Mouse (Mus musculus) liver, embryonic 14.5 days (tissue): ENCODE results near the gene Hes6. TPM values are rescaled to one million over a fixed set of nuclear protein-coding genes. Genes with fewer than 3 reads are reported as not detected.

Experiments
- ATAC-seq: fragments of 200-750 bp; cut with Nextera tagmentation; 2 replicates; pipeline ENCODE4 v1.8.0; 2017; ENCODE audit warnings: moderate number of reproducible peaks, mild to moderate bottlenecking, moderate library complexity; ENCODE audit not compliant: insufficient read depth
- DNase-seq, 3 experiments: peaks; one replicate each; pipeline ENCODE4 v3.0.0-alpha.2; 2012 to 2013; ENCODE audit warnings: low read depth in 3 of 3, low spot score in 3 of 3
- H3K27ac ChIP-seq: fragments of 300-500 bp; sonication (generic); 2 replicates; pipeline ENCODE4 v1.5.1; 2014; ENCODE audit warnings: moderate library complexity, mild to moderate bottlenecking, control low read depth, inconsistent platforms
- H3K27me3 ChIP-seq: fragments of 300-500 bp; sonication (generic); 2 replicates; pipeline ENCODE4 v1.6.1; 2014; ENCODE audit warnings: mild to moderate bottlenecking, low read length, moderate library complexity; ENCODE audit not compliant: control insufficient read depth, insufficient read depth
- H3K36me3 ChIP-seq: fragments of 300-500 bp; sonication (generic); replicated peaks from 2 replicates; pipeline ENCODE4 v1.6.1; 2014; ENCODE audit warnings: low read depth; ENCODE audit not compliant: control insufficient read depth, insufficient read depth
- H3K4me1 ChIP-seq, 2 experiments: fragments of 200-500 bp in 1 of 2; fragments of 300-500 bp in 1 of 2; sonication (generic) in 1 of 2; replicated peaks; 2 replicates each; pipeline ENCODE4 v1.6.1; 2012 to 2014; ENCODE audit warnings: antibody characterized with exemption in 1 of 2, inconsistent platforms in 1 of 2, low read length in 1 of 2; ENCODE audit not compliant: control insufficient read depth in 2 of 2, insufficient read depth in 2 of 2
- H3K4me2 ChIP-seq: fragments of 300-500 bp; sonication (generic); 2 replicates; pipeline ENCODE4 v1.6.1; 2014; ENCODE audit warnings: low read depth, mild to moderate bottlenecking, control low read depth, moderate library complexity
- H3K4me3 ChIP-seq, 2 experiments: fragments of 200-500 bp in 1 of 2; fragments of 300-500 bp in 1 of 2; sonication (generic) in 1 of 2; 2 replicates each; pipeline ENCODE4 v1.5.1; 2012 to 2014; ENCODE audit warnings: low read depth in 2 of 2, low read length in 2 of 2, mild to moderate bottlenecking in 2 of 2, control low read depth in 1 of 2, inconsistent platforms in 1 of 2, moderate library complexity in 1 of 2; ENCODE audit not compliant: insufficient read depth in 1 of 2
- H3K9ac ChIP-seq: fragments of 300-500 bp; sonication (generic); replicated peaks from 2 replicates; pipeline ENCODE4 v1.6.1; 2014; ENCODE audit warnings: mild to moderate bottlenecking, control low read depth, moderate library complexity
- H3K9me3 ChIP-seq: fragments of 300-500 bp; sonication (generic); 2 replicates; pipeline ENCODE4 v1.6.1; 2016; ENCODE audit warnings: low read length, mixed read lengths; ENCODE audit not compliant: control insufficient read depth
- CTCF ChIP-seq: IDR thresholded peaks from 2 replicates; pipeline ENCODE4 v1.5.1; 2016; ENCODE audit warnings: antibody characterized with exemption, low read depth, control low read depth
- EP300 ChIP-seq: IDR thresholded peaks from 2 replicates; pipeline ENCODE4 v1.6.1; 2016; ENCODE audit warnings: antibody characterized with exemption, low read depth
- WGBS: fragments of 180-500 bp; shearing (Covaris S2); extraction: QIAGEN DNeasy Blood & Tissue Kit; methylation state at CpG from one replicate; pipeline ENCODE4 v1.1.7; 2014; ENCODE audit not compliant: insufficient replicate concordance; 5-methylcytosine and 5-hydroxymethylcytosine counted together
- polyA plus RNA-seq, 2 experiments: library from polyadenylated mRNA; depleted of rRNA in 1 of 2; stranded (reverse) in 1 of 2; unstranded in 1 of 2; fragments of >200 nt; fragmentation: Nextera tagmentation in 1 of 2; extraction: Ambion mirVana in 1 of 2; gene quantifications; 2 replicates each; pipeline versions ENCODE4 v1.2.1 to v1.2.3; 2012 to 2014

Hes6 gene
- polyA plus RNA-seq, 2 experiments, result 11.2 to 15.1 TPM

DNA sequence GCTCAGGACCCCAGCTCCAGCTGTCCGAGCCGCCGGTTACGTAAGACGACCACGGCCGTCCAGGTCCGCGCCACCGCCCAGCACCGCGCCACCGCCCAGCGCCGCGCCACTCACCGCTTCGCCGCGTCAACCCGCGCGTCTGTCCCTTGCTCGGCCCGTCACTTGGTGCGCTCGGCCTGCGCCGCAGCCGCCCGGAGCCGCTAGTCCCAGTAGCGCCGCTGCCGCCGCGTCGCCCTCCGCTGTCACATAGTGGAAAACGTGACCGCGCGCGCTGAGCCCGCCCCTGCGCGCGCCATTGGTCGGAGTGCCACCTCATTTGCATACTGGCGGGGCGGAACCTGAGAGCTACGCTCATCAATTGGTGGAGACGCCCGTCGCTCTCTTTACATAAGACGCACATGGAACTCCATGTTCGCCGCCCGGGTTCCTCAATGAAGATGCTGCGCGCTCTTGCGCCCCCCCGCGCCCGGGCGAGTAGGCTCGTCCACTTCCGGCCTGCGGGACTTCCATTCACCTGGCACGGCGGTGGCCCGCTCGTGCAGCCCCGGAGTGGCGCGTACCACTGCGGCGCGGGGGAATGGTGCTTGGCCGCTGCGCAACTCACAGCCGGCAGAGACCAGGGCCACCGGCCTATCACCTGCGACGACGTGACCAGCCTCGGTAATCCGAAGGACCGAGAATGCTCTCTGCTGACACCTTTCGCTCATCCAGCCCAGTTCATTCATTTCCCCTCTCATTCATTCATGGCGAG lies 45.4 kb upstream of the Hes6 start, which contains the start of gene Per2:
Gene Per2 (minus strand): TSS at position 266 of the 751 bp plus-strand sequence.
- TF ChIP-seq CTCF (peak; percentile 59), EP300 (peak; percentile 35; the same call in 1 of the 2 replicates)
- Histone ChIP-seq H3K4me3 (peak within 1 kb of the TSS; percentile 67 to 78), H3K9me3 (no peaks in the 10 kb centered on the region), H3K4me2 (peak within 1 kb of the TSS; percentile 90), H3K36me3 (no peaks in the 10 kb centered on the region), H3K27ac (peak within 1 kb of the TSS; percentile 23), H3K27me3 (no peaks in the 10 kb centered on the region), H3K9ac (peak within 1 kb of the TSS; percentile 68), H3K4me1 (peaks cover 13 to 41% of the 10 kb centered on the region in 2 experiments)
- under 1% methylated on average over 90 of the region's 91 CpGs for WGBS
- ATAC-seq, result peak; percentile 95
- peak; percentile 99 for DNase-seq

DNA sequence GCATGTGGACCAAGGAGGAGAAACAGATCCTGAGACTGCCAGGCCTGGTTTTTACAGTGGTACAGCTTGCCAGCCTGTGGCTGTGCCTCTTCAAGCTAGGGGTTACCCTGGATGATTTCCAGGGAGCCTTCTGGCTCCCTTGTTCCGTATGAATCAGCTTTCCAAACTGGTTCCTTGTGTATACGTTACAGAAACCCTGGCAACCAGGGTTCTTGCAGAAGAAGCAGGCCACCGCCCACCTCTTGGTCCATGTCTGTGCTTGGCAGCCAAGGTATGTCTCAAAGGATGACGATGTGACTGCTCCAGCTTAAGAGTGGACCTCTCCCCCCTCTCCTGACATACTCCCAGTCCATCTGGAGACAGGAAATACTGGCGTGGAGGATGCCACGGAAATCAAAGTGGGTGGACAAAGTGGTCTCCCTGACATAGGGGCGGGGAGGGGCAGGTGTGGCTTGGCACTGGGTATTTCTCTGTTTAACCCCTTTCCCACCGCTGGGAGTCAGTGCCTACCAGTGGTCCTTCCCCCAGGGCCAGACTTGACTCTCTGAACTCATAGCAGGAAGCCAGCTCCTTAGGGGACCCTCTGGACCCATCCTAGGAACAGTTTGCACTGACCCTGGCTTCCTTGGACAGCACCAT lies 44.5 kb upstream of the Hes6 start:
- no peak for DNase-seq
- 30% methylated on average over 8 of the region's 8 CpGs for WGBS
- H3K9ac ChIP-seq, result peak overlapping the region; percentile 68
- peak overlapping the region; percentile 23 for H3K27ac ChIP-seq
- no peaks in the 10 kb centered on the region for H3K27me3 ChIP-seq
- H3K4me2 ChIP-seq, result peak overlapping the region; percentile 90
- H3K9me3 ChIP-seq, result no peaks in the 10 kb centered on the region
- TF ChIP-seq CTCF, result no peak
- TF ChIP-seq EP300, result no peak
- ATAC-seq, result no peak
- peaks cover 13 to 45% of the 10 kb centered on the region in 2 experiments for H3K4me1 ChIP-seq
- peak overlapping the region; percentile 67 to 78 for H3K4me3 ChIP-seq
- H3K36me3 ChIP-seq, result no peaks in the 10 kb centered on the region

DNA sequence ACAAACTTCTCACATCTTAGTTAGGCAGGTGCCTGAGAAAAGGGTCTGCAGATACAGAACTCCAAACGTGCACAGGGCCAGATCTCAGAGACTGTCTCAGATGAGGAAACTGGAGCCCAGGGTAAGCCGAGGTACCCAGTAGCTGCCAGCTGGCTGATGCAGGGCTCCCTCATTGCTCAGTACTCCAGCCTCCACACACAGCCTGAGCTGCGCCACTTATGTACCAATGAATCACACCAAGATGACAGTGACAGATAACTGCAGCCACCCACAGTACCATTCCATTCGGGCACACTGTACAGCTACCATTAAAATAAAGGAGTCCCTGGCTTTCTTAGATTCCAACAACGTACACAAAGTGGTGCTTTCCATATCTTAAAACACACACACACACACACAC lies 43.9 kb upstream of the Hes6 start:
- ATAC-seq (no peak), DNase-seq (no peak)
- H3K9ac ChIP-seq, result no peak overlapping the region
- WGBS, result 48% methylated on average over 5 of the region's 5 CpGs
- H3K4me3 ChIP-seq, result no peak overlapping the region; a peak in 1 of 4 replicates
- peak overlapping the region; percentile 90 for H3K4me2 ChIP-seq
- no peaks in the 10 kb centered on the region for H3K9me3 ChIP-seq
- no peaks in the 10 kb centered on the region for H3K27me3 ChIP-seq
- H3K27ac ChIP-seq, result no peak overlapping the region
- TF ChIP-seq CTCF (no peak), EP300 (no peak)
- H3K36me3 ChIP-seq, result no peaks in the 10 kb centered on the region
- peaks cover 13 to 45% of the 10 kb centered on the region in 2 experiments for H3K4me1 ChIP-seq

DNA sequence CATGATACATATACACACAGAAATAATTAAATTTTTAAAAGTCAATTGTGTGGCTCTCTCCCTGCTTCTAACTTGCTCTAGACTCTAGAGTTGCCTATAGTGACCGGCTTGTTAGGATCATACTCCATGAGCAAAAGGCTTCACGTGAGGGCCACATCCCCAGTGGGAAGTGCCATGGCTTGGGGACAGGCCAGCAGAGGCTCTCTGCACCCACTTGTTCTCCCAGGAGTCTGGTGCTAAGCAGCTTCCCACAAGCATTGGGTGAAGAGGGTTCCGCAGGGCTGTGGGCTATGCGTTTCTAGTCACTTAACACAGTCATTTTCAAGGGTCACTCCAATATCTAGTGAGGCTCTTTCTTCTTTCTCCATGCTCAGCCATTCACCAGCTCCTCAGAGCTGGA lies 43.3 kb upstream of the Hes6 start:
- no peak for TF ChIP-seq EP300
- no peak for TF ChIP-seq CTCF
- Histone ChIP-seq H3K36me3 (no peaks in the 10 kb centered on the region), H3K4me2 (peak overlapping the region; percentile 50), H3K4me1 (peaks cover 13 to 45% of the 10 kb centered on the region in 2 experiments), H3K27me3 (no peaks in the 10 kb centered on the region), H3K4me3 (no peak overlapping the region), H3K9me3 (no peaks in the 10 kb centered on the region), H3K27ac (no peak overlapping the region), H3K9ac (no peak overlapping the region)
- 77% methylated on average over 4 of the region's 4 CpGs for WGBS
- DNase-seq, result no peak
- no peak for ATAC-seq

DNA sequence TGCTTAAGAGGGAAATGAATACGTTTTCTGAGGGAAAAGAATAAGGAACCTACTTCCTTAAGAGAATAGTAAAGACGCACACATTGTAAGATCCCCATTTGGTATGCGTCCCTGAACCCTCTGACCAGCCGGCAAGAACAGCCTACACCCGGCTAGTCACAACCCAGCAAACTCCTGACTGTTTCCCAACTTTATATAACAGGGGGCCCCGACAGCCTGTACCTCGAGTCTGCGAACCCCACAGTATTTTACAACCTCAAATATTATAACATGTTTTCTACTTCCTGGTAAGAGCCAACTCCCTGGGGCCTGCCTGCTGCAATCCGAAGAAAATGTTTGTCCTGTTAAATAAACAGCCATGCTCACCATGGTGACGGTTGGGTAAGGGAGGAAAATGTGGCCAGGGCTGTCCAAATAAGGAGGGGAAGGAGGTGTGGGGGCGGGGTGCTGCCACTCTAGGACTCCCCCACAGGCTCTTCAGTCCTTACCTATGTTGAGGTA lies 42.5 kb upstream of the Hes6 start:
- TF ChIP-seq CTCF (no peak), EP300 (no peak; the same call in 1 of the 2 replicates)
- DNase-seq, result peak in 1 of 3 experiments; percentile 45
- peak overlapping the region; percentile 64 for H3K27ac ChIP-seq
- no peaks in the 10 kb centered on the region for H3K36me3 ChIP-seq
- H3K27me3 ChIP-seq, result no peaks in the 10 kb centered on the region
- 31% methylated on average over 11 of the region's 11 CpGs for WGBS
- H3K4me1 ChIP-seq, result peaks cover 13 to 45% of the 10 kb centered on the region in 2 experiments
- H3K9ac ChIP-seq, result 0 out of 2 replicates have a peak overlapping the region, but pooled peaks have one; percentile 5
- peak overlapping the region; percentile 50 for H3K4me2 ChIP-seq
- no peaks in the 10 kb centered on the region for H3K9me3 ChIP-seq
- ATAC-seq, result no peak
- no peak overlapping the region for H3K4me3 ChIP-seq
